Mouse (Mus musculus): ENCODE results near the gene Slc39a5. TPM values are rescaled to one million over a fixed set of nuclear protein-coding genes. Genes with fewer than 3 reads are reported as not detected.

Gene Slc39a5
- polyA plus RNA-seq, 1 experiment from 2014 or later, result not detected

Small RNA genes lying within 50 kb of the gene (microRNA-seq; reads per million reads assigned to microRNA genes)
- not detected for gene Gm25361
- gene Gm26308, result not detected
- not detected for gene Mir6914
- 1.5 reads per million for gene Mir6915

Other genes with a start within 250 kb of the Slc39a5 start
- 31.7 and 33.6 TPM in 2 replicates for gene Rbms2, start 220.9 kb downstream of the Slc39a5 start, polyA plus RNA-seq (2016; fragmentation: Nextera tagmentation; extraction: Ambion mirVana)
- gene Gls2, start 206.8 kb downstream of the Slc39a5 start, polyA plus RNA-seq (2016; fragmentation: Nextera tagmentation; extraction: Ambion mirVana), result 1.1 and 2.7 TPM in 2 replicates
- gene Spryd4, start 189.4 kb downstream of the Slc39a5 start, polyA plus RNA-seq (2016; fragmentation: Nextera tagmentation; extraction: Ambion mirVana), result 31.1 TPM in 2 replicates
- 0.69 and 1.1 TPM in 2 replicates for gene Mip, start 175.4 kb downstream of the Slc39a5 start, polyA plus RNA-seq (2016; fragmentation: Nextera tagmentation; extraction: Ambion mirVana)
- 80.9 and 81.5 TPM in 2 replicates for gene Timeless, start 169.2 kb downstream of the Slc39a5 start, polyA plus RNA-seq (2016; fragmentation: Nextera tagmentation; extraction: Ambion mirVana)
- 0.37 and 0.90 TPM in 2 replicates for gene Apon, start 147.1 kb downstream of the Slc39a5 start, polyA plus RNA-seq (2016; fragmentation: Nextera tagmentation; extraction: Ambion mirVana)
- not detected in 2 replicates for gene Apof, start 132.6 kb downstream of the Slc39a5 start, polyA plus RNA-seq (2016; fragmentation: Nextera tagmentation; extraction: Ambion mirVana)
- gene Stat2, start 130.7 kb downstream of the Slc39a5 start, polyA plus RNA-seq (2016; fragmentation: Nextera tagmentation; extraction: Ambion mirVana), result 20.9 and 22.0 TPM in 2 replicates
- not detected in 2 replicates for gene Il23a, start 102.5 kb downstream of the Slc39a5 start, polyA plus RNA-seq (2016; fragmentation: Nextera tagmentation; extraction: Ambion mirVana)
- gene Pan2, start 97.9 kb downstream of the Slc39a5 start, polyA plus RNA-seq (2016; fragmentation: Nextera tagmentation; extraction: Ambion mirVana), result 36.2 and 38.3 TPM in 2 replicates
- 306 and 319 TPM in 2 replicates for gene Cnpy2, start 78.8 kb downstream of the Slc39a5 start, polyA plus RNA-seq (2016; fragmentation: Nextera tagmentation; extraction: Ambion mirVana)
- 191 TPM in 2 replicates for gene Cs, start 63.5 kb downstream of the Slc39a5 start, polyA plus RNA-seq (2016; fragmentation: Nextera tagmentation; extraction: Ambion mirVana)
- 15.0 and 17.9 TPM in 2 replicates for gene Coq10a, start 32.2 kb downstream of the Slc39a5 start, polyA plus RNA-seq (2016; fragmentation: Nextera tagmentation; extraction: Ambion mirVana)
- 14.8 and 15.4 TPM in 2 replicates for gene Ankrd52, start 24.1 kb downstream of the Slc39a5 start, polyA plus RNA-seq (2016; fragmentation: Nextera tagmentation; extraction: Ambion mirVana)
- 67.6 and 70.1 TPM in 2 replicates for gene Nabp2, start 10.3 kb upstream of the Slc39a5 start, polyA plus RNA-seq (2016; fragmentation: Nextera tagmentation; extraction: Ambion mirVana)
- gene Rnf41, start 10.4 kb upstream of the Slc39a5 start, polyA plus RNA-seq (2016; fragmentation: Nextera tagmentation; extraction: Ambion mirVana), result 44.5 and 50.5 TPM in 2 replicates
- 121 and 125 TPM in 2 replicates for gene Smarcc2, start 58.0 kb upstream of the Slc39a5 start, polyA plus RNA-seq (2016; fragmentation: Nextera tagmentation; extraction: Ambion mirVana)
- 877 and 907 TPM in 2 replicates for gene Myl6, start 92.9 kb upstream of the Slc39a5 start, polyA plus RNA-seq (2016; fragmentation: Nextera tagmentation; extraction: Ambion mirVana)
- 3.2 and 3.9 TPM in 2 replicates for gene Myl6b, start 97.5 kb upstream of the Slc39a5 start, polyA plus RNA-seq (2016; fragmentation: Nextera tagmentation; extraction: Ambion mirVana)
- gene Esyt1, start 124.6 kb upstream of the Slc39a5 start, polyA plus RNA-seq (2016; fragmentation: Nextera tagmentation; extraction: Ambion mirVana), result 29.2 and 30.7 TPM in 2 replicates
- 18.8 and 19.4 TPM in 2 replicates for gene Zc3h10, start 146.5 kb upstream of the Slc39a5 start, polyA plus RNA-seq (2016; fragmentation: Nextera tagmentation; extraction: Ambion mirVana)
- 3,271 and 3,412 TPM in 2 replicates for gene Rpl41, start 148.1 kb upstream of the Slc39a5 start, polyA plus RNA-seq (2016; fragmentation: Nextera tagmentation; extraction: Ambion mirVana)
- gene Pa2g4, start 164.8 kb upstream of the Slc39a5 start, polyA plus RNA-seq (2016; fragmentation: Nextera tagmentation; extraction: Ambion mirVana), result 189 and 192 TPM in 2 replicates
- 20.9 TPM in 2 replicates for gene Erbb3, start 188.4 kb upstream of the Slc39a5 start, polyA plus RNA-seq (2016; fragmentation: Nextera tagmentation; extraction: Ambion mirVana)
- gene Rps26, start 225.5 kb upstream of the Slc39a5 start, polyA plus RNA-seq (2016; fragmentation: Nextera tagmentation; extraction: Ambion mirVana), result 668 and 696 TPM in 2 replicates
- 5.5 and 6.6 TPM in 2 replicates for gene Ikzf4, start 244.8 kb upstream of the Slc39a5 start, polyA plus RNA-seq (2016; fragmentation: Nextera tagmentation; extraction: Ambion mirVana)

All from embryonic facial prominence, embryonic 12.5 days (tissue).